Mouse (Mus musculus) thymus, postnatal 0 days (tissue): ENCODE results near the gene Arhgef1. TPM values are rescaled to one million over a fixed set of nuclear protein-coding genes. Genes with fewer than 3 reads are reported as not detected.
A peak's percentile ranks its signal among the peaks of the same experiment; 100 is the strongest.
"Not testable (repeated sequence)": the region's sequence is repeated elsewhere in the genome, so short reads cannot be mapped to it uniquely, and the experiment has no call there.

ENCODE experiments used
- DNase-seq: peaks from one replicate; pipeline ENCODE4 v3.0.0-alpha.2; 2015; ENCODE audit warnings: low spot score
- polyA plus RNA-seq: library from polyadenylated mRNA; unstranded; fragments of >200 nt; fragmentation: Nextera tagmentation; extraction: Ambion mirVana; gene quantifications from 2 replicates; pipeline ENCODE4 v1.2.1, GENCODE M21; 2015

The Arhgef1 gene
- polyA plus RNA-seq, 1 experiment from 2014 or later: 341 TPM

- DNase-seq: no peak
Observed at GRCm38 (mm10) chr7:24889431-24890220, 13.1 kb upstream of the Arhgef1 start.

- peak; percentile 85 for DNase-seq
Observed at GRCm38 (mm10) chr7:24890281-24891216, 12.2 kb upstream of the Arhgef1 start.

- DNase-seq: no peak
Observed at GRCm38 (mm10) chr7:24891241-24892124, 11.2 kb upstream of the Arhgef1 start.

- DNase-seq: no peak
Observed at GRCm38 (mm10) chr7:24892125-24892583, 10.6 kb upstream of the Arhgef1 start.

GRCm38 (mm10) chr7:24895749-24896148 is 7.0 kb upstream of the Arhgef1 start:
- DNase-seq: not testable (repeated sequence)

- DNase-seq: no peak
Observed at GRCm38 (mm10) chr7:24896269-24896668, 6.4 kb upstream of the Arhgef1 start.

GRCm38 (mm10) chr7:24897224-24897623 is 5.5 kb upstream of the Arhgef1 start, which contains the start of gene Cd79a:
TSS of gene Cd79a (plus strand) at chr7:24897381.
- no peak for DNase-seq

GRCm38 (mm10) chr7:24897959-24898358 is 4.8 kb upstream of the Arhgef1 start:
- no peak for DNase-seq

- no peak for DNase-seq
Observed at GRCm38 (mm10) chr7:24901114-24901513, 1.6 kb upstream of the Arhgef1 start.

- DNase-seq: no peak
Observed at GRCm38 (mm10) chr7:24901842-24902241, 870 bp upstream of the Arhgef1 start.

- no peak for DNase-seq
Observed at GRCm38 (mm10) chr7:24902264-24902629, 465 bp upstream of the Arhgef1 start.

- peak; percentile 23 for DNase-seq
Observed at GRCm38 (mm10) chr7:24903444-24903825, 723 bp downstream of the Arhgef1 start.

- peak; percentile 97 for DNase-seq
Observed at GRCm38 (mm10) chr7:24904070-24904483, 1.4 kb downstream of the Arhgef1 start.

- DNase-seq: peak; percentile 48
Observed at GRCm38 (mm10) chr7:24904936-24905335, 2.2 kb downstream of the Arhgef1 start.

GRCm38 (mm10) chr7:24906551-24906950 is 3.8 kb downstream of the Arhgef1 start:
- no peak for DNase-seq

GRCm38 (mm10) chr7:24907211-24907748 is 4.6 kb downstream of the Arhgef1 start:
- peak; percentile 86 for DNase-seq

GRCm38 (mm10) chr7:24912480-24912879 is 9.8 kb downstream of the Arhgef1 start:
- no peak for DNase-seq

GRCm38 (mm10) chr7:24918763-24919323 is 16.1 kb downstream of the Arhgef1 start:
- DNase-seq: no peak

GRCm38 (mm10) chr7:24919728-24920127 is 17.0 kb downstream of the Arhgef1 start:
- DNase-seq: no peak

GRCm38 (mm10) chr7:24930475-24930874 is 27.8 kb downstream of the Arhgef1 start:
- DNase-seq: no peak
